Mouse (Mus musculus): ENCODE results near the gene Ppcs. TPM values are rescaled to one million over a fixed set of nuclear protein-coding genes. Genes with fewer than 3 reads are reported as not detected.

Ppcs gene
- 7.7 and 11.4 TPM in 2 replicates for polyA plus RNA-seq (2012; ENCODE audit: insufficient read depth, low replicate concordance)

DNA sequence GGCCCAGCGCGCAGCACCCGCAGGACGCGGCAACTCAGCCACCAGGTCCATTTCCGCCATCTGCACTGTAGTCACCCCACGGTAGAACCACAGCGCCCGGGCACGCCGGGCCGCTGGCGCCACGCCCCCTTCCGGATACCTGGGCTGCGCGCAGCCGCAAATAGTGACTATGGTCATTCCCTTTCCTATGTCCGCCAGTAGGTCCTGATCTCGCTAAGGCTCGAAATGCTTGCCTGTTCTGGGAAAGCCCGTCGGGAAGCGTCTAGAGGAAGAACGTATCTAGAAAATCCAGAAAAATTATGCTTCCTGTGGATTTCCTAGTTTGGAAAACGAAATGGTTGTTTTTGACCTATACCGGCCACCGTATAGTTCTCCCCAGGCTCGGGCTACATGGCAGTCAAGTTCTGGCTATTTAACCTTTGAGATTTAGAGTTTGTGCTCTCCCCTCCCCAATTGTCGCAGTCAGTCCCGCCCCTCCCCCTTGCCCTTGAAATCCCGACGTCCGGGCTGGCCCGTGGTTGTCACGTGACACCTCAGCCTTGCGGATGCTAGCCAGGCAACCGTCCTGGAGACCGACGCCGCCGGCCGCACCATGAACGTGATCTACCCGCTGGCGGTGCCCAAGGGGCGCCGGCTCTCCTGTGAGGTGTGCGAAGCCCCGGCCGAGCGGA is at the start of gene Ppcs, which contains the start of gene Zmynd12:
TSS of gene Ppcs (minus strand) at position 127 of the 671 bp plus-strand sequence.
TSS of gene Zmynd12 (plus strand) at position 521 of the 671 bp plus-strand sequence.
- H3K4me3 ChIP-seq (replicated peaks), result peak within 1 kb of the TSS; percentile 94
- peaks cover 9% of the 10 kb centered on the region for H3K36me3 ChIP-seq (replicated peaks; ENCODE audit: low read length)
- peaks cover 46% of the 10 kb centered on the region for H3K4me1 ChIP-seq
- no peaks in the 10 kb centered on the region for H3K9me3 ChIP-seq
- TF ChIP-seq GATA1 (IDR thresholded peaks at IDR 0.05; ENCODE audit: borderline replicate concordance, low read length) (no peak), FLI1 (IDR thresholded peaks at IDR 0.05; ENCODE audit: low read length) (no peak)
- H3K27me3 ChIP-seq (replicated peaks), result peaks cover 2% of the 10 kb centered on the region

DNA sequence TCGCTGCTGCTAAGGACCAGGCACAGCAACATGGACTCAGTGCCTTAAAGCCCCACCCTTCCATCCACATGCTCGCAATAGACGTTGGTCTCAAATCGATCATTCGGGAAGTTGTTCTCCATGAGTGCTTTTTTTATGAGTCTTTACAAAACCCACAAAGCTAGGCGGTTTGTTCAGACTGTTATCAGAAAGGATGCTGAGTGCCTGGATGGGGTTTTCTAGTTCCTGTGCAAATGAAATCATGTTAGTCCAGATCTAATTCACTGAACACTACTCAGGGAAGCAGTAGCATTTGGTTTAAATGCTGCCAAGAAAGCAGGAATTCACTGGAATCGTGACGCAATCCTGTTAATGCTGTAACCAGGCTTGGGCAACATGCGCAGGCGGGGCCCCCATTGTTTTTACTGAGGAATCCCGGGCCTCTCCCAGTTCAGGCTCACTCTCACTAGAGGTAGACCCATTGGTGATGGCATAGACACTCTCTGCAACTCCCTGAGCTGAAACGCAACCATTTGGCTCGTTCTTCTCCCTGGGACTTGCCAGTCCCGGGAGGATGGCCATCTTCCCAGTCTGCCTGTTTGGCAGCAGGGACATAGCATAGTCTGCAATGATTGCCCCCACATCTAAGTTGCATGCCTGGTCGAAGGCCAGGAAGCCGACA is 45.6 kb upstream of the Ppcs start:
- H3K9me3 ChIP-seq, result no peaks in the 10 kb centered on the region
- peaks cover 91% of the 10 kb centered on the region for H3K27me3 ChIP-seq (replicated peaks)
- TF ChIP-seq FLI1 (IDR thresholded peaks at IDR 0.05; ENCODE audit: low read length) (no peak), GATA1 (IDR thresholded peaks at IDR 0.05; ENCODE audit: borderline replicate concordance, low read length) (no peak)
- H3K4me3 ChIP-seq (replicated peaks), result peak overlapping the region; percentile 67
- H3K4me1 ChIP-seq, result peaks cover 16% of the 10 kb centered on the region
- H3K36me3 ChIP-seq (replicated peaks; ENCODE audit: low read length), result no peaks in the 10 kb centered on the region

DNA sequence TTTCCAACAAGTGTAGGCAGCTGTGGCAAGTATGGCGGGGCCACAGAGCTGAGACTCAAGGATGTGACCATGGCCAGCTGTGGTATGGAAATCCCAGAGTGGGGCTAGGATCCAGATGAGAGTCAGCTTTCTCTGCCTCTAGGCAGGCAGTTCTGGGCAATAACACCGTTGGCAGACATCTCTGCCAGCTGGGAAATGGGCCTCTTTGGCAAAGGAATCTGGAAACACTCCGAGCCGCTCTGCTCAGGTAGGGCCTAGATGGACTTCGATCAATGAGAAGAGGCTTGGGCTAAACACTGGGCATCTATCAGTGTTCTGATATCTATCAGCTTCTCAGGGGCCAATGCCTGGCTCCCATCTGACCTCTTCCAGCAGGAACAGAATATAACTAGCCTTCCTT is 43.6 kb upstream of the Ppcs start:
- H3K4me3 ChIP-seq (replicated peaks), result no peak overlapping the region
- H3K9me3 ChIP-seq, result no peaks in the 10 kb centered on the region
- H3K27me3 ChIP-seq (replicated peaks), result peaks cover 89% of the 10 kb centered on the region
- no peaks in the 10 kb centered on the region for H3K36me3 ChIP-seq (replicated peaks; ENCODE audit: low read length)
- TF ChIP-seq FLI1 (IDR thresholded peaks at IDR 0.05; ENCODE audit: low read length) (no peak), GATA1 (IDR thresholded peaks at IDR 0.05; ENCODE audit: borderline replicate concordance, low read length) (no peak)
- H3K4me1 ChIP-seq, result peaks cover 16% of the 10 kb centered on the region

DNA sequence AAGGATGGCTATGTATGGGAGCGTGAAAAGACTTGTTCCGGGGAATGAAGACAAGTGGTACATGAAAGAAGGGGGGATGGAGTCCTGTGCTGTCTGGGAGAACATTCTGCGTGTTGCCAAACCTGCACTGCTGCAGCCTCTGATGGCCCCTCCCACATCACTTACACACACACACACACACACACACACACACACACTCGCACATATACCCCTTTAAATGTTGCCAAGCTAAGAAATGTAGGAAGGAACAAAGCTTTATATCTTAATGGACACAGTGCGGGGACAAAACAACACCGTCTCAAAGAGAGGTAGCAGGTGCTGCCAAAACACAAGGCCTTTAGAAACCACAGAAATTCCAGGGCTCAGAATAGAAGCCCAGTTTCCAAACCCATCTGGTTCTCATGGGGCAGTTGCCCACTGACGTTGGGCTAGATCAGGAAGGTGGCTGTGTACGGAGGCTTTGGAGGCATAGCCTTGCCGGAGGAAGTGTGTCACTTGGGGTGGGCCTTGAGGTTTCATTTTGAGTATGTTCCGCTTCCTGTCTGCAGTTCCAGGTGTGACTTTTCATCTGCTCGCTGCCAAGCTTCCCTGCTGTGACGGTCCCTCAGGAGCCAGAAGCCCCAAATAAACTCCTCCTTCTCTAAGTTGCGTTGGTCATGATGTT is 41.7 kb upstream of the Ppcs start:
- TF ChIP-seq FLI1 (IDR thresholded peaks at IDR 0.05; ENCODE audit: low read length) (no peak), GATA1 (IDR thresholded peaks at IDR 0.05; ENCODE audit: borderline replicate concordance, low read length) (no peak)
- no peaks in the 10 kb centered on the region for H3K36me3 ChIP-seq (replicated peaks; ENCODE audit: low read length)

DNA sequence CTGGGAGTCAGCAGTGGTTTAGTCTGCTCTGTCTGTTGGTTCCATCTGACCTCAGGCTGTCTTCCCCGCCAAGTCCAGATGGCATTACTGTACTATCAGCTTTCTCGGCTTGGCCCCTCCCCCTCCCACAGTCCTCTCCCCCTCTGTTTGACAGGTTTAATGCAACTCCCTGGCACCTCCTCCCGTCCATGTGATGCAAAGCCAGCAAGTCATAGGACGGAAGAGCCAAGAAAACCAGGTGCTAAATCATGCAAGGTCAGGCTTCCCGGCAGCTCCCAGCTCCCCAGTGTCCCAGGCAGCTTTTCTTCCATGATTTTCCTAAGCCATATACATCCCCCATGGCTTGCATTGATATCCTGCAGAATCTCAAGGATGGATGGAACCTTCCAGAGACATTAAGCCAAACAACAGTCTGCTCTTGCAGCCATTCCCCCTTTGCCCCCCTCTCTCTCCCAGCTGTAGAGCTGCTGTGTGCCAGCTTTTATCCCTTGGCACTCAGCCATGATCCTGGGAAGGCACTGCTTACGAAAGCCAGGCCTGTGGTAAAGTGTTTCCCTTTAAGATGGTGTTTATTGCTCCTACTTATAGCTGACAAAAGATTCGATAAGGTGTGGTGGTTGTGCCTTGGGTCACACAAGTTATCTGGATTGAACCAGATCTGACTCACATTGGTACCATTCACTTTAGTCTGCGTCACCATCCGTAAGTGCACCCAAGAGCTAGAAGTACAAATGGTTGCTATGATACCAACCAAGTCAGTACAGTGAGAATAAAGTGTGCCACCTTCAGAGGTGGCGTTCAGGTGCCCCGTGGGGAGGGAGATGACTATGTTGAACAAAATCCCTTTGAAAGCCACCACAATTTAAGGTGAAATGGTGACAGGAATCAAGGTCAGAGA is 40.9 kb upstream of the Ppcs start:
- Histone ChIP-seq H3K36me3 (replicated peaks; ENCODE audit: low read length) (no peaks in the 10 kb centered on the region), H3K9me3 (peaks cover 5% of the 10 kb centered on the region), H3K4me3 (replicated peaks) (no peak overlapping the region), H3K27me3 (replicated peaks) (peaks cover 89% of the 10 kb centered on the region), H3K4me1 (peaks cover 11% of the 10 kb centered on the region)
- no peak for TF ChIP-seq FLI1 (IDR thresholded peaks at IDR 0.05; ENCODE audit: low read length)
- no peak for TF ChIP-seq GATA1 (IDR thresholded peaks at IDR 0.05; ENCODE audit: borderline replicate concordance, low read length)

More for the DNA sequence above, 41.7 kb upstream of the Ppcs start:
- Histone ChIP-seq H3K4me3 (replicated peaks) (no peak overlapping the region), H3K27me3 (replicated peaks) (peaks cover 90% of the 10 kb centered on the region), H3K4me1 (peaks cover 16% of the 10 kb centered on the region), H3K9me3 (peaks cover 5% of the 10 kb centered on the region)

DNA sequence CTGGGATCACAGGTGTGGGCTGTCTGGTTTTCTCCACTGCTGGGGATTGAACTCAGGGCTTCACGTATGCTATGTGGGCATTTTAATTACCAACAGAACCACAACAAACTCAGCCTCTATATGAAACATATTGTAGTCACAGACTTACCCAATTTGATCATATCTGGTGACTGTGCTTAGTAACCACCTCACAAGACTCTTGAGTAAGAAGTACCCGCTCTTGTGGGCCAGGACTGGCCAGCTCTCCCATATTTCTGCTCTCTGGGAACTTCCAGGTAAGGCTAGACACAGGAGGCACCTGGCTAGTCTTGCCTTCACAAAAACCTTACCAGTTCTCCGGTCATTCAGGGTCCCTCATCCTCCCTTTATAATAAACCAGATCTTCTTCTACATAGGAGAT is 40.2 kb upstream of the Ppcs start:
- Histone ChIP-seq H3K27me3 (replicated peaks) (peaks cover 87% of the 10 kb centered on the region), H3K36me3 (replicated peaks; ENCODE audit: low read length) (no peaks in the 10 kb centered on the region), H3K4me1 (peaks cover 4% of the 10 kb centered on the region), H3K4me3 (replicated peaks) (no peak overlapping the region), H3K9me3 (peaks cover 5% of the 10 kb centered on the region)
- TF ChIP-seq FLI1 (IDR thresholded peaks at IDR 0.05; ENCODE audit: low read length) (no peak), GATA1 (IDR thresholded peaks at IDR 0.05; ENCODE audit: borderline replicate concordance, low read length) (no peak)

DNA sequence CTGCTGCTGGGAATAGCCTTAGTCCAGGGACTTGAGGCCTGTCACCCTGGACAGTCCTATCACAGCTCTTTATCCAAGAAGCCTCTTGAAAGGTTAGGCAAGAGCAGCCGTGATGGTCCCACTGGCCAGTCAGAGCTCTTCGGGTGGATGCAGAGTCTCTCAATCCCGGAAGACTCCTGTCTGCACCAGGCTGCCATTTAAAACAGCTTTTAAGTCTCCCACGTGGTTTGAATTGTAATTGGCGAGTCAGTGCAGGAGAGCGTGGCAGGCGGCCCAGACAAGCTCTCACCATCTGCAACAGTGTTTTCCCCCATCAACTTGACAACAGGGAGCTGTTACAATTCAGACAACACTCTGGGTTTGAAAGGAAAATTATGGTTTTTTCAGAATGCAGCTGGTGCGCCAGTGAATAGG is 38.5 kb upstream of the Ppcs start:
- no peaks in the 10 kb centered on the region for H3K36me3 ChIP-seq (replicated peaks; ENCODE audit: low read length)
- peaks cover 5% of the 10 kb centered on the region for H3K9me3 ChIP-seq
- peaks cover 79% of the 10 kb centered on the region for H3K27me3 ChIP-seq (replicated peaks)
- no peak overlapping the region for H3K4me3 ChIP-seq (replicated peaks)
- H3K4me1 ChIP-seq, result no peaks in the 10 kb centered on the region; the same call in 1 of the 2 replicates
- TF ChIP-seq GATA1 (IDR thresholded peaks at IDR 0.05; ENCODE audit: borderline replicate concordance, low read length) (no peak), FLI1 (IDR thresholded peaks at IDR 0.05; ENCODE audit: low read length) (no peak)

DNA sequence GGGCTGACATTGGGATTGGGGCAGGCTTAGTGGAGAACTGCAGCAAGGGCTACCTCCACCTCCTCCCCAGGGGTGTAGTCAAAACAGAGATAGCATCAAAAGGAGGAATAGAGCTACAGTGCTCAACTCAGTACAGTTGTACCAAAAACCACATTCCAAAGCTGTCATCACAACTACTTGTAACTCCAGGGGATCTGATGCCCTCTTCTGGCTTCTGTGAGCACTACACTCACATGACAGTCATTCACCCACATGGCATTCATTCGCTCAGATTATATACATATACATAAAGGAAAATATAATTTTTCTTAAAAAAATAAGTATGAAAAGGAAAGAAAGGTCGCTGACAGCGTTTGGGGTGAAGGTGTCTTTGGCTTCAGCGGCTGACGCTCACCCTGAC is 38.1 kb upstream of the Ppcs start:
- Histone ChIP-seq H3K4me3 (replicated peaks) (no peak overlapping the region), H3K27me3 (replicated peaks) (peaks cover 78% of the 10 kb centered on the region), H3K9me3 (peaks cover 9% of the 10 kb centered on the region), H3K4me1 (no peaks in the 10 kb centered on the region; the same call in 1 of the 2 replicates), H3K36me3 (replicated peaks; ENCODE audit: low read length) (no peaks in the 10 kb centered on the region)
- TF ChIP-seq GATA1 (IDR thresholded peaks at IDR 0.05; ENCODE audit: borderline replicate concordance, low read length), result no peak

DNA sequence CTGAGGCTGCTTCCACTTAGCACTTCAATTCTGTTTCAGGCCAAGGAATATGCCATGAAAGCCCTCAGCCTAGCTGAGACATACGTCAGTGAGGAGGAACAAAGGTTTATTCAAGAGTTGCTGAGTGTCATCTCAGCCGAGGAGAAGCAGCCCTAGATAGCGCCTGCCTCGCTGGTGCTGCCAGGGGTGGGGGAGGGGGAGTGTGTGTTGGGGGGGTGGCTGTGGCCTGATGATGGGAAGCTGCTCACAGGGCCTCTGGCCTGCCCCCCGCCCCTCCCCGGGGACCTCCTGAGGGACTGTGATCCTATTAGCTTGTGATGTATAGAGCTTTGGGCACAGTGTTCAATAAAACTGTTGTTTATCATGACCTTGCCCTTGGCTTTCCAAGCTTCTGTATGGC is 31.3 kb upstream of the Ppcs start:
- H3K4me3 ChIP-seq (replicated peaks), result no peak overlapping the region
- 0 out of 2 replicates have a peak, but pooled peaks cover 3% of the 10 kb centered on the region for H3K4me1 ChIP-seq
- H3K36me3 ChIP-seq (replicated peaks; ENCODE audit: low read length), result no peaks in the 10 kb centered on the region
- H3K9me3 ChIP-seq, result peaks cover 11% of the 10 kb centered on the region
- peaks cover 66% of the 10 kb centered on the region for H3K27me3 ChIP-seq (replicated peaks)
- no peak for TF ChIP-seq FLI1 (IDR thresholded peaks at IDR 0.05; ENCODE audit: low read length)
- TF ChIP-seq GATA1 (IDR thresholded peaks at IDR 0.05; ENCODE audit: borderline replicate concordance, low read length), result no peak
